Mouse (Mus musculus) heart, postnatal 0 days (tissue): ENCODE measurements around the gene Gtf2i. TPM values are rescaled to one million over a fixed set of nuclear protein-coding genes. Genes with fewer than 3 reads are reported as not detected.

Experiments
- ATAC-seq: fragments of 200-750 bp; cut with Nextera tagmentation; 2 replicates; pipeline ENCODE4 v1.8.0; 2017; ENCODE audit warnings: low read depth, moderate number of reproducible peaks, moderate library complexity; ENCODE audit not compliant: insufficient read depth
- DNase-seq: peaks from one replicate; pipeline ENCODE4 v3.0.0-alpha.2; 2016; ENCODE audit warnings: low spot score
- H3K27ac ChIP-seq: fragments of 300-500 bp; sonication (generic); 2 replicates; pipeline ENCODE4 v1.5.1; 2014; ENCODE audit warnings: low read depth, mild to moderate bottlenecking
- H3K27me3 ChIP-seq: fragments of 300-500 bp; sonication (generic); 2 replicates; pipeline ENCODE4 v1.6.1; 2014; ENCODE audit warnings: low read length, mixed read lengths; ENCODE audit not compliant: control insufficient read depth, insufficient read depth
- H3K36me3 ChIP-seq: fragments of 300-500 bp; sonication (generic); replicated peaks from 2 replicates; pipeline ENCODE4 v1.6.1; 2014; ENCODE audit warnings: low read length, mixed read lengths; ENCODE audit not compliant: control insufficient read depth, insufficient read depth
- H3K4me1 ChIP-seq: fragments of 300-500 bp; sonication (generic); 2 replicates; pipeline ENCODE4 v1.6.1; 2014; ENCODE audit warnings: antibody characterized with exemption; ENCODE audit not compliant: control insufficient read depth, insufficient read depth
- H3K4me2 ChIP-seq: fragments of 300-500 bp; sonication (generic); 2 replicates; pipeline ENCODE4 v1.6.1; 2014; ENCODE audit warnings: low read depth, mild to moderate bottlenecking, low read length, moderate library complexity
- H3K4me3 ChIP-seq: fragments of 300-500 bp; sonication (generic); 2 replicates; pipeline ENCODE4 v1.5.1; 2014; ENCODE audit warnings: low read depth, low read length
- H3K9ac ChIP-seq: fragments of 300-500 bp; sonication (generic); replicated peaks from 2 replicates; pipeline ENCODE4 v1.6.1; 2014; ENCODE audit warnings: low read depth, low read length, mixed read lengths
- H3K9me3 ChIP-seq: fragments of 300-500 bp; sonication (generic); replicated peaks from 2 replicates; pipeline ENCODE4 v1.6.1; 2016; ENCODE audit warnings: low read length; ENCODE audit not compliant: control insufficient read depth
- CTCF ChIP-seq: IDR thresholded peaks from 2 replicates; pipeline ENCODE4 v1.5.1; 2016; ENCODE audit warnings: antibody characterized with exemption, control low read depth, low read depth
- EP300 ChIP-seq: IDR thresholded peaks from 2 replicates; pipeline ENCODE4 v1.6.1; 2016; ENCODE audit warnings: antibody characterized with exemption, low read depth
- WGBS: fragments of 180-500 bp; shearing (Covaris S2); extraction: QIAGEN DNeasy Blood & Tissue Kit; methylation state at CpG from one replicate; pipeline ENCODE4 v1.1.7; 2014; 5-methylcytosine and 5-hydroxymethylcytosine counted together
- microRNA-seq: library from miRNA; unstranded; fragments of <30 nt; microRNA quantifications from one replicate; pipeline ENCODE4, GENCODE M21; 2016
- polyA plus RNA-seq: library from polyadenylated mRNA; unstranded; fragments of >200 nt; fragmentation: Nextera tagmentation; extraction: Ambion mirVana; gene quantifications from 2 replicates; pipeline ENCODE4 v1.2.1, GENCODE M21; 2015
- total RNA-seq: library from RNA; depleted of rRNA; stranded (reverse); fragments of >200 nt; gene quantifications from 2 replicates; pipeline ENCODE4 v1.2.3, GENCODE M21; 2014; ENCODE audit warnings: low replicate concordance; rRNA removed

Gene Gtf2i
- total and polyA plus RNA-seq, 2 experiments from 2014 or later, result 81.9 to 97.1 TPM

GRCm38 (mm10) chr5:134188571-134188970 is 126.0 kb downstream of the Gtf2i start:
- H3K4me2 ChIP-seq, result no peak overlapping the region
- no peak overlapping the region for H3K4me3 ChIP-seq
- H3K27ac ChIP-seq, result no peak overlapping the region
- WGBS, result 86% methylated on average over 7 of the region's 7 CpGs
- DNase-seq, result no peak
- TF ChIP-seq EP300 (no peak), CTCF (no peak)
- H3K9ac ChIP-seq, result no peak overlapping the region
- ATAC-seq, result no peak
- H3K27me3 ChIP-seq, result no peaks in the 10 kb centered on the region
- H3K4me1 ChIP-seq, result peaks cover 2% of the 10 kb centered on the region; the same call in 1 of the 2 replicates
- H3K36me3 ChIP-seq, result peaks cover 5% of the 10 kb centered on the region; the same call in 1 of the 2 replicates
- no peaks in the 10 kb centered on the region for H3K9me3 ChIP-seq

Small RNAs within 50 kb of the gene (microRNA-seq; reads per million reads assigned to microRNA genes)
- gene Mir3965, result not detected

Other genes starting within 250 kb of the Gtf2i start
- 3.9 and 6.3 TPM in 2 replicates for gene Castor2, start 215.0 kb downstream of the Gtf2i start, total RNA-seq
- gene Castor2, start 215.0 kb downstream of the Gtf2i start, polyA plus RNA-seq, result 5.2 and 5.5 TPM in 2 replicates
- gene Rcc1l, start 138.0 kb downstream of the Gtf2i start, total RNA-seq, result 19.7 and 23.5 TPM in 2 replicates
- 19.5 and 22.1 TPM in 2 replicates for gene Rcc1l, start 138.0 kb downstream of the Gtf2i start, polyA plus RNA-seq
- 4.9 and 25.1 TPM in 2 replicates for gene Gtf2ird2, start 130.7 kb downstream of the Gtf2i start, total RNA-seq
- 4.0 and 4.2 TPM in 2 replicates for gene Gtf2ird2, start 130.7 kb downstream of the Gtf2i start, polyA plus RNA-seq
- 0.70 and 3.1 TPM in 2 replicates for gene Ncf1, start 85.1 kb downstream of the Gtf2i start, total RNA-seq
- gene Ncf1, start 85.1 kb downstream of the Gtf2i start, polyA plus RNA-seq, result 1.7 and 1.8 TPM in 2 replicates
- 28.8 and 63.7 TPM in 2 replicates for gene Gtf2ird1, start 142.0 kb upstream of the Gtf2i start, total RNA-seq
- 20.5 and 27.7 TPM in 2 replicates for gene Gtf2ird1, start 142.0 kb upstream of the Gtf2i start, polyA plus RNA-seq
- gene Clip2, start 237.7 kb upstream of the Gtf2i start, total RNA-seq, result 11.3 and 14.0 TPM in 2 replicates
- 0.86 and 0.87 TPM in 2 replicates for gene Clip2, start 237.7 kb upstream of the Gtf2i start, polyA plus RNA-seq
- gene Syna, start 245.4 kb upstream of the Gtf2i start, total RNA-seq, result not detected in 2 replicates
- gene Syna, start 245.4 kb upstream of the Gtf2i start, polyA plus RNA-seq, result not detected in 2 replicates